Mouse (Mus musculus) heart, embryonic 12.5 days (tissue): ENCODE measurements around the gene Asphd1. TPM values are rescaled to one million over a fixed set of nuclear protein-coding genes. Genes with fewer than 3 reads are reported as not detected.

Experiments
- ATAC-seq: fragments of 200-750 bp; cut with Nextera tagmentation; 2 replicates; pipeline ENCODE4 v1.8.0; 2017; ENCODE audit warnings: moderate TSS enrichment, moderate library complexity; ENCODE audit not compliant: insufficient number of reproducible peaks, low FRiP score
- H3K27ac ChIP-seq: fragments of 300-500 bp; sonication (generic); 2 replicates; pipeline ENCODE4 v1.5.1; 2016; ENCODE audit warnings: mild to moderate bottlenecking, moderate library complexity; ENCODE audit not compliant: poor library complexity, severe bottlenecking
- H3K27me3 ChIP-seq: fragments of 300-500 bp; sonication (generic); replicated peaks from 2 replicates; pipeline ENCODE4 v1.6.1; 2016; ENCODE audit warnings: mild to moderate bottlenecking, moderate library complexity
- H3K36me3 ChIP-seq: fragments of 300-500 bp; sonication (generic); 2 replicates; pipeline ENCODE4 v1.6.1; 2016; ENCODE audit warnings: mild to moderate bottlenecking, moderate library complexity
- H3K4me1 ChIP-seq: fragments of 300-500 bp; sonication (generic); replicated peaks from 2 replicates; pipeline ENCODE4 v1.6.1; 2016; ENCODE audit warnings: mild to moderate bottlenecking
- H3K4me2 ChIP-seq: fragments of 300-500 bp; sonication (generic); 2 replicates; pipeline ENCODE4 v1.6.1; 2016; ENCODE audit warnings: mild to moderate bottlenecking, moderate library complexity
- H3K4me3 ChIP-seq: fragments of 300-500 bp; sonication (generic); 2 replicates; pipeline ENCODE4 v1.5.1; 2016; ENCODE audit warnings: mild to moderate bottlenecking
- H3K9ac ChIP-seq: fragments of 300-500 bp; sonication (generic); 2 replicates; pipeline ENCODE4 v1.6.1; 2016; ENCODE audit warnings: mild to moderate bottlenecking, moderate library complexity
- H3K9me3 ChIP-seq: fragments of 300-500 bp; sonication (generic); replicated peaks from 2 replicates; pipeline ENCODE4 v1.6.1; 2016; ENCODE audit warnings: mild to moderate bottlenecking, moderate library complexity
- WGBS: fragments of 180-500 bp; shearing (Covaris S2); methylation state at CpG from one replicate; pipeline ENCODE4 v1.1.7; 2016; 5-methylcytosine and 5-hydroxymethylcytosine counted together
- polyA plus RNA-seq: library from polyadenylated mRNA; unstranded; fragments of >200 nt; fragmentation: Nextera tagmentation; extraction: Ambion mirVana; gene quantifications from 2 replicates; pipeline ENCODE4 v1.2.1, GENCODE M21; 2016

Asphd1 gene
- polyA plus RNA-seq, 1 experiment from 2014 or later: not detected

- H3K36me3 ChIP-seq: 0 out of 2 replicates have a peak, but pooled peaks cover under 1% of the 10 kb centered on the region
- no peaks in the 10 kb centered on the region for H3K9me3 ChIP-seq
- no peak for ATAC-seq
- no peaks in the 10 kb centered on the region for H3K27me3 ChIP-seq
- 78% methylated on average over 5 of the region's 5 CpGs for WGBS
- no peak overlapping the region for H3K27ac ChIP-seq
- peaks cover 11% of the 10 kb centered on the region for H3K4me1 ChIP-seq
- H3K4me2 ChIP-seq: no peak overlapping the region
- no peak overlapping the region for H3K9ac ChIP-seq
- no peak overlapping the region for H3K4me3 ChIP-seq
These were observed 52.5 kb downstream of the Asphd1 start for GRCm38 (mm10) chr7:126896912-126897311.

Other genes starting within 250 kb of the Asphd1 start
- gene Coro1a, start 241.8 kb downstream of the Asphd1 start, polyA plus RNA-seq: 9.2 and 9.8 TPM in 2 replicates
- gene Mapk3, start 190.0 kb downstream of the Asphd1 start, polyA plus RNA-seq: 57.8 and 58.7 TPM in 2 replicates
- 0.87 and 1.8 TPM in 2 replicates for gene Gdpd3, start 183.2 kb downstream of the Asphd1 start, polyA plus RNA-seq
- gene Ypel3, start 172.6 kb downstream of the Asphd1 start, polyA plus RNA-seq: 74.8 and 78.7 TPM in 2 replicates
- gene Tbx6, start 168.1 kb downstream of the Asphd1 start, polyA plus RNA-seq: 0.27 and 0.33 TPM in 2 replicates
- 181 and 192 TPM in 2 replicates for gene Ppp4c, start 157.1 kb downstream of the Asphd1 start, polyA plus RNA-seq
- 0.17 and 0.45 TPM in 2 replicates for gene Fam57b, start 151.9 kb downstream of the Asphd1 start, polyA plus RNA-seq
- not detected in 2 replicates for gene 4930451I11Rik, start 117.9 kb downstream of the Asphd1 start, polyA plus RNA-seq
- not detected in 2 replicates for gene Doc2a, start 102.2 kb downstream of the Asphd1 start, polyA plus RNA-seq
- gene Hirip3, start 87.6 kb downstream of the Asphd1 start, polyA plus RNA-seq: 18.0 and 22.5 TPM in 2 replicates
- gene Ino80e, start 87.2 kb downstream of the Asphd1 start, polyA plus RNA-seq: 62.9 and 66.8 TPM in 2 replicates
- gene Taok2, start 64.9 kb downstream of the Asphd1 start, polyA plus RNA-seq: 40.8 and 42.5 TPM in 2 replicates
- 17.6 and 19.9 TPM in 2 replicates for gene Tmem219, start 26.7 kb downstream of the Asphd1 start, polyA plus RNA-seq
- 16.1 and 17.3 TPM in 2 replicates for gene Kctd13, start 20.7 kb downstream of the Asphd1 start, polyA plus RNA-seq
- gene Sez6l2, start 981 bp upstream of the Asphd1 start, polyA plus RNA-seq: 0.11 TPM in 1 of 2 replicates, not detected in the other
- gene Cdipt, start 26.3 kb upstream of the Asphd1 start, polyA plus RNA-seq: 70.2 and 75.5 TPM in 2 replicates
- 0.70 and 1.3 TPM in 2 replicates for gene Cdiptos, start 26.5 kb upstream of the Asphd1 start, polyA plus RNA-seq
- gene Mvp, start 65.0 kb upstream of the Asphd1 start, polyA plus RNA-seq: 12.0 TPM in 2 replicates
- gene Pagr1b, start 66.9 kb upstream of the Asphd1 start, polyA plus RNA-seq: not detected in 2 replicates
- gene Pagr1a, start 67.8 kb upstream of the Asphd1 start, polyA plus RNA-seq: 19.3 and 31.4 TPM in 2 replicates
- gene Gm42742, start 71.5 kb upstream of the Asphd1 start, polyA plus RNA-seq: 50.8 and 60.9 TPM in 2 replicates
- gene Prrt2, start 71.6 kb upstream of the Asphd1 start, polyA plus RNA-seq: 1.9 and 3.3 TPM in 2 replicates
- 59.8 and 60.4 TPM in 2 replicates for gene Maz, start 77.5 kb upstream of the Asphd1 start, polyA plus RNA-seq
- gene Kif22, start 92.9 kb upstream of the Asphd1 start, polyA plus RNA-seq: 80.9 and 85.5 TPM in 2 replicates
- not detected in 2 replicates for gene Zg16, start 137.7 kb upstream of the Asphd1 start, polyA plus RNA-seq
- 0.54 and 1.3 TPM in 2 replicates for gene AI467606, start 141.8 kb upstream of the Asphd1 start, polyA plus RNA-seq
- gene Qprt, start 172.6 kb upstream of the Asphd1 start, polyA plus RNA-seq: 5.7 and 6.1 TPM in 2 replicates
- 0.17 and 0.31 TPM in 2 replicates for gene Spn, start 188.2 kb upstream of the Asphd1 start, polyA plus RNA-seq
- gene Cd2bp2, start 246.5 kb upstream of the Asphd1 start, polyA plus RNA-seq: 50.5 and 51.5 TPM in 2 replicates